Mouse (Mus musculus) layer of hippocampus, postnatal 14 days (tissue): ENCODE results near the gene Rpn2. TPM values are rescaled to one million over a fixed set of nuclear protein-coding genes. Genes with fewer than 3 reads are reported as not detected.

ENCODE experiments used
- DNase-seq, 2 experiments: peaks; one replicate each; pipeline ENCODE4 v3.0.0; 2021 to 2022; ENCODE audit warnings: low spot score in 2 of 2, mixed read lengths in 1 of 2
- total RNA-seq, 2 experiments: library from RNA; stranded (reverse); gene quantifications; 2 replicates each; pipeline ENCODE4 v1.2.3; 2021

The Rpn2 gene
- total RNA-seq, 2 experiments from 2014 or later: 132 to 133 TPM

GRCm38 (mm10) chr2:157308273-157308917 lies 29.6 kb downstream of the Rpn2 start:
- DNase-seq: no peak

GRCm38 (mm10) chr2:157309611-157310010 lies 30.8 kb downstream of the Rpn2 start:
- no peak for DNase-seq

GRCm38 (mm10) chr2:157310963-157311637 lies 32.3 kb downstream of the Rpn2 start:
- DNase-seq: no peak

- no peak for DNase-seq
Observed at GRCm38 (mm10) chr2:157313718-157314117, 34.9 kb downstream of the Rpn2 start.

GRCm38 (mm10) chr2:157314310-157314709 lies 35.5 kb downstream of the Rpn2 start:
- peak in 1 of 2 experiments; percentile 47 for DNase-seq

GRCm38 (mm10) chr2:157315486-157315885 lies 36.7 kb downstream of the Rpn2 start:
- no peak for DNase-seq

GRCm38 (mm10) chr2:157316358-157316933 lies 37.6 kb downstream of the Rpn2 start:
- DNase-seq: no peak

GRCm38 (mm10) chr2:157317220-157317619 lies 38.4 kb downstream of the Rpn2 start:
- no peak for DNase-seq

- DNase-seq: no peak
Observed at GRCm38 (mm10) chr2:157320135-157320534, 41.3 kb downstream of the Rpn2 start.

- no peak for DNase-seq
Observed at GRCm38 (mm10) chr2:157320886-157321285, 42.1 kb downstream of the Rpn2 start.

GRCm38 (mm10) chr2:157322029-157322766 lies 43.4 kb downstream of the Rpn2 start:
- DNase-seq: no peak

- no peak for DNase-seq
Observed at GRCm38 (mm10) chr2:157325238-157325637, 46.4 kb downstream of the Rpn2 start.

GRCm38 (mm10) chr2:157328106-157328505 lies 49.3 kb downstream of the Rpn2 start:
- DNase-seq: no peak

- DNase-seq: no peak
Observed at GRCm38 (mm10) chr2:157328570-157328969, 49.8 kb downstream of the Rpn2 start.

- no peak for DNase-seq
Observed at GRCm38 (mm10) chr2:157332059-157332458, 53.2 kb downstream of the Rpn2 start.

GRCm38 (mm10) chr2:157338663-157339062 lies 59.8 kb downstream of the Rpn2 start:
- peak; percentile 65 to 69 for DNase-seq

- DNase-seq: no peak
Observed at GRCm38 (mm10) chr2:157339532-157339931, 60.7 kb downstream of the Rpn2 start.

GRCm38 (mm10) chr2:157340221-157340741 lies 61.5 kb downstream of the Rpn2 start:
- peak; percentile 58 to 84 for DNase-seq

GRCm38 (mm10) chr2:157341554-157342270 lies 62.9 kb downstream of the Rpn2 start:
- DNase-seq: peak; percentile 86 to 89

GRCm38 (mm10) chr2:157342328-157342926 lies 63.6 kb downstream of the Rpn2 start:
- DNase-seq: no peak
